Mouse (Mus musculus) ES-Bruce4 (cell line): ENCODE results near the gene Pde5a.

Source experiments
- CTCF ChIP-seq: IDR thresholded peaks from one replicate; pipeline ENCODE4 v1.8.1; 2011; ENCODE audit warnings: low read depth, low read length
- EP300 ChIP-seq: IDR thresholded peaks from 2 replicates; pipeline ENCODE4 v1.6.1; 2011; ENCODE audit warnings: low read depth, low read length; ENCODE audit not compliant: insufficient read depth
- POLR2A ChIP-seq: IDR thresholded peaks from one replicate; pipeline ENCODE4 v1.8.1; 2011; ENCODE audit warnings: low read length; ENCODE audit not compliant: insufficient read depth

DNA sequence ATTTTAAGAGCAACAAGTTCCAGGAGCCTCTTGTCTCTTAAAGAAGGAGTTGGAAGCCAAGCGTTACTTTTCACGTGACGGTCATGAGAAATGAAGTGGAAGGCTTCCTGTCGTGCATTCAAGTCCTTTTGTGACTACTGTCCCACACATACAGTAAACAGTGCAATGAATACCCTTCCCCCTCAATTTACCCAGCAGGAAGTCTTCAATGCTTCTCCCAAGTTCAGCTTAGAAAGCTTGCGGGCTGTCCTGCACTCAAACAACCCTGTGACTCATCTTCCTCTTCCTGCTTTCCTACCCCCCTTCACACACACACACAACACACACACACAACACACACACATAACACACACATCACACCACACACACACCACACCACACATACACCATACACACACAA is 105.8 kb downstream of the Pde5a start:
- TF ChIP-seq POLR2A (no peak), CTCF (no peak), EP300 (no peak)
